Mouse (Mus musculus) ZHBTc4 (cell line): ENCODE measurements around the gene 1810010D01Rik.

ENCODE experiments used
- DNase-seq: peaks from one replicate; pipeline ENCODE4 v3.0.0-alpha.2; 2011; ENCODE audit warnings: low read depth, low spot score

Gene 1810010D01Rik

DNA sequence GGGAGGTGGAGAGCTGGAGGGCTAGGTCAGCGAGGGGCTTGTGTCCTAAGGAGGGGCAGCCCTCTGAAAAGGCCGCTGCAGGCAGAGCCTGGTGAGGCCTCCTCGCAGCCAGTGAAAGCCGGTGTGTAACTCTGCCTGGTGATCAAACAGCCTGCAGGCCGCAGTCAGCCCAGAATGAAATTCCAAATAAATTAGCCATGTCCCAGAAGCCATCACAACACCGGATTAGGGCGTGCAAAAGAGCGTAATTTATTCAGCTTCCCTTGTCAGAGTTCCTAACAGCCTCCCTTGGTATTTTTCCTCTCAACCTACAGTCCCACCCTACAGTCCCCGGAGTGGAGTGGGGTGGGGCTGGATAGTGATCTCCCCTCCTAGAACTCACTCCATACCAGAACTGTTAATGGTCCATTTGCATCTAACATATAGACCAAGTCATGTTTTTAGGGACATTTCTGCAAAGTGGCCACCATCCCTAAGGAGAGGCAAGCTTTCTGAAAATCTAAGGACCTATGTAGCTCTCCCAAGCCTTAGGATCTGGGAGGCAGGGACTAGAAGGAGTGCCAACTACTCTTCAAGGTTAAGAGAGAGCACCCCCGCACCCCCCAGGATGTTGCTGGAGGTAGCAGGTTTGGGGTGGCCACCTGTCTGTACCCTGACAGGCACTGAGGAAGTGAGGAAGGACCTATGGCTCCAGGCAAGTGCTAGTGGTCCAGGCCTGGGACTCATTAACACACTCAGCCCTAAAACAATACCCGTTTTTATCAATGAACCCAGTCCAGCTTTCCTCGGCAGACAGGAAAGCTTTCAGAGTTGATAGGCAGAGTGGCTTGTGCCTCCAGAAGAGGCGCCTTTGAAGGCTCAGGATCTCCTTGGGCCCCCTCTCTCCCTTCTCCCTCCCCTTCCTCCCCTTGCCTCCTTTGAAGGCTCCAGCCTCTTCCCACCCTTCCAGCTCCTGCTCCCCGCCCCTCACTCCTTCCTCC lies 4.1 kb upstream of the 1810010D01Rik start:
- DNase-seq: peak; percentile 29

GRCm38 (mm10) chr7:145210477-145211070 lies 2.7 kb upstream of the 1810010D01Rik start:
- peak; percentile 65 for DNase-seq

DNA sequence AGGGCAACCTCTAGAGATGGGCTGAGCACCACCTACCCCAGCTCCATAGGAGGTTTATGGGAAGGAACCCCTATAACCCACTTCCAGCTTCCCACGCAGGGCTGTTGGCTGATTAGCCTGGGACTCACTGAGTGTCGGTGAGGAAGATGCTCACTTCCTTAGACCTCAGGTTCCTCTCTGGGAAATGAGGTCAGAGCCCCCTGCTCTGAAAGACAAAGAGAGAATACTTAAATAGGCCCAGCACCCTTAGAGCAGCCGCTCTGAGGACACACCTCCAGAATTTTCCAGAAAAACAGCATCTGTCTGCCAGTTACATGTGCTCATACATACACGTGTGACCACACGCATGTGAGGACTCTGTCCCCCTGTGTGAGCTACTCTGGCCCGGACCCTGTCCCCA lies 1.1 kb downstream of the 1810010D01Rik start:
- no peak for DNase-seq

DNA sequence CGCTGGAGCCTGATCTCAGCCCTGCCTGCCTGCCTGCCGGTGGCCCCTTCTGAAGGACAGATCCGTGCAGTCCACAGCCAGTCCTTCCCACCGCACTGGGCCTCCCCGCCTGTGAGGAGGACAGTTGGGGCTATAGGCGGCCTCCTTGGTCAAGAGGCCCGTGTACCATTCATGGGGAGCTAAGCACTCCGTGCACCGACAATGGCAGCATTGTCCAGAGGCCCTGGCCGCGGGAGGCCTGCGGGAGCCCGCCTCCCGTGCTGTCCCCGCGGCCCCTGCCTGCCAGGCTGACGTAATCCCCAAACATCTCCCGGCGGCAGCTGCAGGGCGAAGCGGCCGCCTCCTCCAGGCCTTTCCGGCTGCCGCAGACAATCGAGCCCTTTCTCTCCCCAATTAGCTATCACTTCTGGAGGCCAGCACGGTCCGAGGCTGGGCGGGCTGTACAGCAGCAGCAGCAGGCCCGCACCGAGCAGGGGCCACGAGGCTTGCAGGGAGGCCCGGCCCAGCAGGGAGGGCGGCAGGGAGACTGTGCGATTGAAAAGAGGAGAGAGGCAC lies 1.8 kb downstream of the 1810010D01Rik start:
- peak; percentile 26 for DNase-seq

- no peak for DNase-seq
Observed at GRCm38 (mm10) chr7:145205363-145205902, 2.5 kb downstream of the 1810010D01Rik start.

DNA sequence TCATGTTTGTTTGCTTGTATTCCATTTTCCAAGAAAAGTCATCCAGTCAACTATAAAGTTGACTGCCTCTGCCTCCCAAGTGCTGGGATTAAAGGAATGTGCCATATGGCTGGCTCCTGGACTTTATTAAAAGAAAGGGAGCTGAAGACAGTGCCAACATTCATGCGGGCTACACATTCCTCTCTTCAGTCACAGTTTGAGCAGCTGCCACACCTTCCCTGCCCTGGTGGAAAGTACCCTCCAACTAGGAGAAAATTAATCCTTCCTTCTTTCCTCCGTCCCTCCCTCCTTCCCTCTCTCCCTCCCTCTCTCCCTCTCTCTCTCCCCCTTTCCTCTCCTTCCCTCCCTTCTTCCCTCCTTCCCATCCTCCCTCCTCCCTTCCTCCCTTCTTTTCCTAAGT lies 8.2 kb downstream of the 1810010D01Rik start:
- no peak for DNase-seq

- DNase-seq: no peak
Observed at GRCm38 (mm10) chr7:145198223-145198714, 9.7 kb downstream of the 1810010D01Rik start.

- DNase-seq: no peak
Observed at GRCm38 (mm10) chr7:145197711-145198110, 10.2 kb downstream of the 1810010D01Rik start.

- DNase-seq: no peak
Observed at GRCm38 (mm10) chr7:145197042-145197441, 10.9 kb downstream of the 1810010D01Rik start.

- no peak for DNase-seq
Observed at GRCm38 (mm10) chr7:145196340-145196739, 11.6 kb downstream of the 1810010D01Rik start.

GRCm38 (mm10) chr7:145195186-145195927 lies 12.6 kb downstream of the 1810010D01Rik start:
- no peak for DNase-seq

DNA sequence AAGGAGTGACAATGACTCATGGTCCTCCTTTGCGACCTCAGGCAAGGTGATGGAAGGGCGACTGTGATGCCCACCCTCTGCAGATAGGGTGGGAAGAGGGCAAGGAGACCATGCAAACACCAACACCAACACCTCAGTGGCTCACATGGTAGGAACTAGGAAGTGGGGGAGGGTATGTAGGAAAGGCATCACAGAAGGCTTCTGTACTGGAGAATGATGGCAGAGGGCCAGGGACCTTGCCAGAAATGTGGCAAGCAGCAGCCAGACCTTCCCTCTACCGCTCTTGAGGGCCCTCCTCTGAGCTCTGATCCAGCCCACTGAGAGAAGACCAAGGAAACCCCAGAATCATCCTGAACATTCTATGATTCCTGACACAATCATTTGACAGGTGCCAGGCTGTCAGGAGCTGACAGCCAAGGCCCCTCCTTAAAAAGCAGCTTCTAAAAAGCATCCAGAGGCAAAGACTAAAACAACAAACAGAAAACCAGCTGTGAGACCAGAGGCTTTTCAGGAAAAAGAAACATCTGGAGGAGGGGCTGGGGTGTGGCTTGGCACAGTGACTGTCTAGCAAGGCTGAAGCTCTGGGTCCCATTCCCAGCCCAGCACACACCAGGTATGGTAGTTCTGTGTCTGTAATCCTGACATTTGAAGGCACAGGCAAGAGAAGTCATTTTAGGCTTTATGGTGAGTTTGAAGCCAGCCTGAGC lies 13.3 kb downstream of the 1810010D01Rik start:
- no peak for DNase-seq

- no peak for DNase-seq
Observed at GRCm38 (mm10) chr7:145192836-145193235, 15.1 kb downstream of the 1810010D01Rik start.

DNA sequence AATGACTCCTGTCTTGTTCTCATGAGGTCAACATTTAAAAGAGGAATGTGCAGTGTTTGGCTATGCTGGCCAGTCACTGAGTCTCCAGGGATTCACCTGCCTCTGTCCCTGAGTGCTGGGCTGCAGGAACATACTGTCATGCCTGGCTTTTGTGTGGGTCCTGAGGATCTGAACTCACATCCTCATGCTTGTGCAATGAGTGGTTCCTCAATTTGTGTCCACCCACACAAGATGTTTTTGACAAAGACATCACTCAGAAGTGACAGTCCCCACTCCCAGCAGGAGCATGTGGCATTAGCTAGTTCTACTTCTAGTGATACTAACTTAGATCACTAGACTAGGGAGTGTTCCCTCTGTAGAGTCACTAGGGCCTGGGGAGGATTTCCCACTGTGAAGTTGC lies 17.4 kb downstream of the 1810010D01Rik start:
- no peak for DNase-seq

DNA sequence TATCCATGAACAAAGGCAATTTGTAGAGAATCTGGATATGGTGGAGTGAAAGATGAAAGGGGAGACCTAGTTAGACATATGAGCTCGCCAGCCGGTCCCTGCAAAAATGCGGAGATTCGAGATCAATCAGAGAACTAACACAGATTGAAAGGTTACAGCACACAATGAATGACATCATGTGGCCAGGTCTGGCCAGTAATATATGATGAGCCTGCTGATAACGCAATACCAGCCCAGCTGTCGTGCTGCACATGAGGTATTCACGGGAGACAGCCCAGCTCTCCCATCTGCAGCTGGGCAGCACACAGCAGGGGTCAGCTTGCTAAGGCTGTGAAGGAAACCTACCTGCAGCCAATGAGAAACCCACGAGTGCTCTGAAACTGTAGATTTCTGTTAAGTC lies 18.6 kb downstream of the 1810010D01Rik start:
- DNase-seq: no peak

- DNase-seq: no peak
Observed at GRCm38 (mm10) chr7:145187802-145188201, 20.1 kb downstream of the 1810010D01Rik start.

GRCm38 (mm10) chr7:145182388-145182787 lies 25.5 kb downstream of the 1810010D01Rik start:
- no peak for DNase-seq

DNA sequence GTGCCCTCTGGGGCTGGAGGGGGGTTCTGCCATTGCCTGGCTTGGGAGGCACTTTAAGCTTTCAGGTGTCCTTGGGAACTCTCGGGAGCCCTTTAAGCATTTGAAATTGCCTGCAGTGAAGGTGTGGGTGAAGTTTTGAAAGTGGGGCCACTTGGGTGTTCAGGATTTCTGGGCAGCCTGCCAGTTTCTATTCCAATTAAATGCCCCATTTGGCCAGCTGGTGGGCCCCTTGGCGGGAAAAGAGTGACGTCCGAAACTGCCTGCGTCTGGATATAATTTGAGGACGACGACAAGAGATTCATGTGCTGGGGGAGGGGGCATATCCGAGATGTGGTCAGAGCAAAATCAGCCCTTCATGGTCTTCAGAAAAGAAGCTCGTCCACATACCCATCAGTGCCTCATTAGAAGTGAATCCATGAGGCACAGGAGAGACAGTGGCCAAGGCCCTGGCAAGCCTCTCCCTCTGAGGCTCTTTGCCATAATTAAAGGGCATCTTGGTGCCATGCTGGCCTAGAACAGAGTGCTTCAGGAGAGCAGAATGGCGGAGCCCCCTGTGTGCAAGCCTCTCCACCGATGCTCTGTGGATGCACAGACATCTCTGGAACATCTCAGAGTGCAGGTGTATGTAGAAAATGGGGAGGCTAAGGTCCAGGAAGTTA lies 26.4 kb downstream of the 1810010D01Rik start:
- no peak for DNase-seq

- DNase-seq: no peak
Observed at GRCm38 (mm10) chr7:145179691-145180091, 28.2 kb downstream of the 1810010D01Rik start.
